Mouse (Mus musculus) small intestine, adult 10 weeks (tissue): Measurements from ENCODE around the gene Zfp759. TPM values are rescaled to one million over a fixed set of nuclear protein-coding genes. Genes with fewer than 3 reads are reported as not detected.

Source experiments
- polyA plus RNA-seq: library from polyadenylated mRNA; stranded (reverse); fragments of 350-450 nt; fragmentation: Illumina TruSeq; extraction: RNeasy Lipid Tissue Mini Kit (QIAGEN cat#74804); gene quantifications from one replicate; pipeline ENCODE4 v1.2.3, GENCODE M21; 2014; ENCODE audit warnings: low replicate concordance

Zfp759 gene
- polyA plus RNA-seq = 13.1 TPM

DNA sequence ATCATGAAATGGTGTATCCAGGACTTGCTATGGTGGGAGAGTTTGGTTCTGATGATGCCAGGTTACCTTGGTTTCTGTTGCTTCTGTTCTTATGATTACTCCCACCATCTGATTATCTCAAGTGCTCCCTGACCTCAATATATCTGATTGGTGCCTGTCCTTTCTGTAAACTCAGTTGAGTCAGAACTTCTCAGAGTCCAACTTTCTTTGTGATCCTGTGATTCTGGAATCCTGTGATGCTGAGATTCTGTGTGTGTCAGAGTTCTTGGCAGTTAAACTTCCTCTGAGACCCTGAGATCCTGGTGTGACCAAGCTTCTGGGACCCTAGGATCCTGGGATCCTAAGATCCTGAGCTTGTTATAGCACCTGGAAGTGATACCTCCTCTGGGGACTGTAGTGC lies at the start of gene Zfp759:
Zfp759 (plus strand) TSS at position 301 of the 400 bp plus-strand sequence.

DNA sequence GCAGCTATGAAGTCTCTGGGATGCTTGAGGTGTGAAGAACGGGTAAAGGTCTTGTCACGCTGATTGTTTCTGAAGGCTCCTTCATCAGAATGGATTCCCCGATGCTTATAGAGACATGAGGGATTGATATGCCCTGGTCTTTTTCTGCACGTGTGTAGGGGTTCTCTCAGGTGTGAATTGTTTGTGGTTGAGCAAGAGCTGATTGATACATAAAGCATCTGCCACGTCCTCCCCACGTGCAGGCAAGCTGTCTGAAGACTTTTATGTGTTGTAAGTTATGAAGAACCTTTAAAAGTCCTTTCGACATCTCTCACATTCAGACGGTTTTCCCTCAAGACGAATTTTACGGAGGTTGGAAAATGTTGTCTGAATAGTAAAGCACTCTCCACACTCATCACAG lies 23.6 kb upstream of the Zfp759 start, which contains the start of gene Zfp708:
Zfp708 (minus strand) TSS at position 101 of the 400 bp plus-strand sequence.

DNA sequence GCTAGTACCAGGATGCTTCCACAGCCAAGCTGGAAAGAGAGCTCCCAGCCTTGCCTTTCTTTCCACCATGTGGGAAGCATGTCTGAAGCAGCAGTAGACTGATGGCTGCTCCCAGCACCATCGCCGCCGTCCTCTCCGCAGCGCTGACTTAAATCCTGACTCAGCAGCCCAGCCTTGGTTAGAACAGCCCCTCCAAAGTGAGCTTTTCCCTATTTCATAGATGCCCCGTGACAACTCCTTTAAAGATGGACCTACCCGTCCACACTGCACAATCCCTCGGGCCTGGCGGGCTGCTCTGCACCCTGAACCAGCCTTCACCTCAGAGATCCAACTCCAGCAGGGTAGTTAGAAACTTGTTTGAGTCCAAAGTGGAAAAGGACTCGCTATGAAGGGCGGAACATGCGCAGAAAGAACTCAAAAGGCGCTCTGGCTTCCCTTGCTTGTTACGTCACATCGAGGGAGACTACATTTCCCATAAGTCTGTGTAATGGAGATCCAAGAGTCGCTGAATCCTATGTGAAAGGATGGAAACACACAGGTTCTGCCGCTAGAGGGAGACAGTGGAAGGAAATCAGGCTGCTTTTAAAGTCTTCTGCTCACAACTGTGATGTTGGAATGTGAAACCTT lies 13.2 kb upstream of the Zfp759 start, which contains the start of gene Gm28557:
Gm28557 (minus strand) TSS at position 411 of the 627 bp plus-strand sequence.

DNA sequence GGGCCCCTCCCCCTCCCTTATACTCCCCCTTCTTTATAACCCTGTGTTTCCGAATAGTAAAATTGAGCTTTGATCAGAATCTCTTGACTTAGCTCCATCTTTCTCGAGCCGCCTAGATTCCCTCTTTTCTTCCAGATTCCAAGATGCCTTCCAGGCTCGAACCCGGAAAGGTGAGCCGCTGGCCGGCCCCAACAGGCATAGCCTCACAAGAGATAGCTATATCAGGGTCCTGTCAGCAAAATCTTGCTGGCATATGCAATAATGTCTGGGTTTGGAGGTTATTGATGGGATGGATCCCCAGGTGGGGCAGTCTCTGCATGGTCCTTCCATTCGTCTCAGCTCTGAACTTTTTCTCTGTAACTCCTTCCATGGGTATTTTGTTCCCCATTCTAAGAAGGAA lies 5.3 kb upstream of the Zfp759 start, which contains the start of gene Rslcan18:
Rslcan18 (minus strand) TSS at position 101 of the 400 bp plus-strand sequence.

DNA sequence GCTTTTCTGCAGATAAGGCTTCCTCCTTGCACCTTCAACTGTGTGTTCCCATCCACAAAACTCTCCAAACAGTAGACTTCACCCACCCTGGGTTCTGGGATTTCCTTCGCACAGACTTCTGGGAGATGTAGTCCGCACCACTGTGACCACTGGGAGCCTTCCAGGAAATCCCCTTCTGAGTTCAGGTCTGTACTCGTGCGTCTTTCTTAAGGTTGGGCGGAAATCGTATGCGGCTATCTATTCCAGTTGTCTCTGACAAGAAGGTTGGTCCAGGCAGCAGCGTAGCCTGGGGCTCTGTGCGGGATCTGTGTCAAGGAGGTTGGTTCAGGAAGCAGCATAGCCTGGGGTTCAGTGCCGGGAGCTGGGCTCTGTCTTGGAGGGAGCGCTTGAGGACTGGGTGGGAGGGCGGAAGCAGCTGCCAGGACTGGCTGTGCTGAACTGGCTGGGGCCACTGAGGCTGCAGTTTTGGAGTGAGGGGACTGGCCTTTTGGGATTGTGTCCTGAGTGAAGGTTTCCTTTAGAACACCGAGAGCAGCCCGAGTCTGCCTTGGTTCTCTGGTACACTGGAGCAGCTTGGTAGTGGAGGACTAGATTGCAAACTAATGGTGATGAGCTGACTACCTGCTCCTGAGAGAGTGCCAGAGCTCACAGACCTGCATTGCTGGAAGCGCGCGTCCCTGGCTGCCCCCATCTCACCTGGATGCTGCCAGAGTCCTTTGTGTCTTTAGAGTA lies 51.7 kb downstream of the Zfp759 start, which contains the start of gene Rsl1:
Rsl1 (plus strand) TSS at position 192 of the 732 bp plus-strand sequence.

Other genes starting within 250 kb of the Zfp759 start
- 9.1 TPM for gene Gm10767, start 216.7 kb upstream of the Zfp759 start, polyA plus RNA-seq
- 8.5 TPM for gene Zfp712, start 60.5 kb upstream of the Zfp759 start, polyA plus RNA-seq
- gene Zfp708, start 23.7 kb upstream of the Zfp759 start, polyA plus RNA-seq = 17.1 TPM
- 6.0 TPM for gene Gm28557, start 13.1 kb upstream of the Zfp759 start, polyA plus RNA-seq
- 0.89 TPM for gene Rslcan18, start 5.4 kb upstream of the Zfp759 start, polyA plus RNA-seq
- 19.0 TPM for gene Rsl1, start 51.5 kb downstream of the Zfp759 start, polyA plus RNA-seq
- gene Zfp455, start 72.8 kb downstream of the Zfp759 start, polyA plus RNA-seq = 7.2 TPM
- gene Zfp458, start 156.8 kb downstream of the Zfp759 start, polyA plus RNA-seq = 8.6 TPM
- gene Zfp457, start 184.8 kb downstream of the Zfp759 start, polyA plus RNA-seq = 1.9 TPM
- 33.3 TPM for gene Zfp595, start 210.9 kb downstream of the Zfp759 start, polyA plus RNA-seq
- gene Gm28044, start 238.9 kb downstream of the Zfp759 start, polyA plus RNA-seq = not detected
- 19.8 TPM for gene Zfp953, start 238.9 kb downstream of the Zfp759 start, polyA plus RNA-seq